Mouse (Mus musculus) spleen, postnatal 14 days (tissue): ENCODE data around the gene C530008M17Rik.
A peak's percentile ranks its signal among the peaks of the same experiment; 100 is the strongest.

Source experiments
- DNase-seq, 2 experiments: peaks; one replicate each; pipeline ENCODE4 v3.0.0; 2021 to 2022; ENCODE audit warnings: low spot score in 2 of 2

The C530008M17Rik gene

GRCm38 (mm10) chr5:76702646-76703045, 46.3 kb downstream of the C530008M17Rik start:
- DNase-seq: no peak

- no peak for DNase-seq
Measured at GRCm38 (mm10) chr5:76705307-76706173, 49.2 kb downstream of the C530008M17Rik start.

GRCm38 (mm10) chr5:76707072-76707471, 50.8 kb downstream of the C530008M17Rik start:
- DNase-seq: no peak

- no peak for DNase-seq
Measured at GRCm38 (mm10) chr5:76708004-76708403, 51.7 kb downstream of the C530008M17Rik start.

GRCm38 (mm10) chr5:76713743-76714142, 57.4 kb downstream of the C530008M17Rik start:
- no peak for DNase-seq

GRCm38 (mm10) chr5:76719954-76720353, 63.6 kb downstream of the C530008M17Rik start:
- no peak for DNase-seq

GRCm38 (mm10) chr5:76724878-76725277, 68.6 kb downstream of the C530008M17Rik start:
- peak in 1 of 2 experiments; percentile 4 for DNase-seq

GRCm38 (mm10) chr5:76726518-76727103, 70.3 kb downstream of the C530008M17Rik start:
- DNase-seq: no peak

- no peak for DNase-seq
Measured at GRCm38 (mm10) chr5:76733055-76733641, 76.8 kb downstream of the C530008M17Rik start.

GRCm38 (mm10) chr5:76741463-76741862, 85.2 kb downstream of the C530008M17Rik start:
- no peak for DNase-seq

GRCm38 (mm10) chr5:76742076-76742475, 85.8 kb downstream of the C530008M17Rik start:
- DNase-seq: no peak

- no peak for DNase-seq
Measured at GRCm38 (mm10) chr5:76744737-76745209, 88.5 kb downstream of the C530008M17Rik start.

- DNase-seq: no peak
Measured at GRCm38 (mm10) chr5:76747851-76748250, 91.5 kb downstream of the C530008M17Rik start.

GRCm38 (mm10) chr5:76752351-76752750, 96.0 kb downstream of the C530008M17Rik start:
- DNase-seq: no peak

- no peak for DNase-seq
Measured at GRCm38 (mm10) chr5:76760349-76760748, 104.0 kb downstream of the C530008M17Rik start.

- no peak for DNase-seq
Measured at GRCm38 (mm10) chr5:76762030-76762698, 105.9 kb downstream of the C530008M17Rik start.

GRCm38 (mm10) chr5:76763148-76763701, 106.9 kb downstream of the C530008M17Rik start:
- no peak for DNase-seq

GRCm38 (mm10) chr5:76763731-76764130, 107.4 kb downstream of the C530008M17Rik start:
- no peak for DNase-seq

GRCm38 (mm10) chr5:76769014-76769413, 112.7 kb downstream of the C530008M17Rik start:
- DNase-seq: no peak

GRCm38 (mm10) chr5:76769572-76769971, 113.3 kb downstream of the C530008M17Rik start:
- no peak for DNase-seq

- DNase-seq: no peak
Measured at GRCm38 (mm10) chr5:76771371-76771770, 115.1 kb downstream of the C530008M17Rik start.

GRCm38 (mm10) chr5:76772831-76773230, 116.5 kb downstream of the C530008M17Rik start:
- DNase-seq: no peak
